Mouse (Mus musculus) heart, postnatal 0 days (tissue): ENCODE results near the gene Rpl6.

Experiments
- CTCF ChIP-seq: IDR thresholded peaks from 2 replicates; pipeline ENCODE4 v1.5.1; 2016; ENCODE audit warnings: antibody characterized with exemption, control low read depth, low read depth
- EP300 ChIP-seq: IDR thresholded peaks from 2 replicates; pipeline ENCODE4 v1.6.1; 2016; ENCODE audit warnings: antibody characterized with exemption, low read depth

DNA sequence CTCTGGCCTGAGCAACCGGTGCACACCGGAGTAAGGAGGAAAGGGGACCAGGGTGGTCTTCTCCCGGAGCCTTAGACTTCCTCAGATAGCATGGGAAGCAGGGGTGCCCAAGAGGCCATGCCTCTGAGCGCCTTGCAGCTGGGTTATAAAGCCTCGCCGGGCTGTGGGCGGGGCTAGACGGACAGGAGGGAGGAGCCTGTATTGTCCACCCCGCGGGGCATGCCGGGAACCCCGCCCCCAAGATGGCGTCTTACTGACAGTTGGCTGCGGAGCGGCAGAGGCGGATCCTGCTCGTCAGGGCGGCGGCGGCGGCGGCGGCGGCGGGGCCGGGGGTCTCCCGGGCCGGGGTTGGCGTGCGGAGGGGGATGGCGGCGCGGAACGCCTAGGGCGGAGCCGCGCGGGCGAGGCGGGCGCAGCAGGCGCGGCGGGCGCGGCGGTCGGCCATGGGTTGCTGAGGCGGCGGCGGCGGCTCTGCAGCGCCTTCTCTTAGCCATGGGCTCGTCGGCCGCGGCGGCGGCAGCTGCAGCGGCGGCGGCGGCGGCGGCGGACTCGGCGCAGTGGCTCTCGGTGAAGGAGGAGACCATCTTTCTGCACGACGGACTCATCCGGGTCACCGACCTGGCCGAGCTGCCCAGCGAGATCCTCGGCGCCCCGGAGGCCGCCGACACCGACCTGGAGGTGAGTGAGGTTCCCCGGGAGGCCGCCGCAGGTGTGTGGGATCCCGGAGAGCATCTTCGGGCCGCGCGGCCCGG, 15.9 kb downstream of the Rpl6 start, which contains the start of gene Hectd4:
- TF ChIP-seq CTCF, result no peak
- no peak for TF ChIP-seq EP300
